Mouse (Mus musculus) embryonic facial prominence, embryonic 13.5 days (tissue): Measurements from ENCODE around the gene Gtf2a2. TPM values are rescaled to one million over a fixed set of nuclear protein-coding genes. Genes with fewer than 3 reads are reported as not detected.

Experiments used
- ATAC-seq: fragments of 200-750 bp; cut with Nextera tagmentation; 2 replicates; pipeline ENCODE4 v1.8.0; 2017; ENCODE audit warnings: low read depth; ENCODE audit not compliant: insufficient number of reproducible peaks, insufficient read depth, low FRiP score, low TSS enrichment
- H3K27ac ChIP-seq: fragments of 300-500 bp; sonication (generic); 2 replicates; pipeline ENCODE4 v1.5.1; 2015; ENCODE audit warnings: moderate library complexity, mild to moderate bottlenecking, inconsistent platforms
- H3K27me3 ChIP-seq: fragments of 300-500 bp; sonication (generic); 2 replicates; pipeline ENCODE4 v1.6.1; 2015; ENCODE audit warnings: mild to moderate bottlenecking, inconsistent platforms
- H3K36me3 ChIP-seq: fragments of 300-500 bp; sonication (generic); 2 replicates; pipeline ENCODE4 v1.6.1; 2015; ENCODE audit warnings: mild to moderate bottlenecking, inconsistent platforms
- H3K4me1 ChIP-seq: fragments of 300-500 bp; sonication (generic); 2 replicates; pipeline ENCODE4 v1.6.1; 2015; ENCODE audit warnings: inconsistent platforms
- H3K4me2 ChIP-seq: fragments of 300-500 bp; sonication (generic); 2 replicates; pipeline ENCODE4 v1.6.1; 2015; ENCODE audit warnings: moderate library complexity, mild to moderate bottlenecking, inconsistent platforms
- H3K4me3 ChIP-seq: fragments of 300-500 bp; sonication (generic); 2 replicates; pipeline ENCODE4 v1.5.1; 2015; ENCODE audit warnings: mild to moderate bottlenecking, inconsistent platforms
- H3K9ac ChIP-seq: fragments of 300-500 bp; sonication (generic); 2 replicates; pipeline ENCODE4 v1.6.1; 2015; ENCODE audit warnings: mild to moderate bottlenecking, inconsistent platforms
- H3K9me3 ChIP-seq: fragments of 300-500 bp; sonication (generic); 2 replicates; pipeline ENCODE4 v1.6.1; 2016; ENCODE audit warnings: inconsistent platforms
- WGBS: fragments of 180-500 bp; shearing (Covaris S2); methylation state at CpG from one replicate; pipeline ENCODE4 v1.1.7; 2015; ENCODE audit warnings: mixed read lengths; 5-methylcytosine and 5-hydroxymethylcytosine counted together
- polyA plus RNA-seq: library from polyadenylated mRNA; unstranded; fragments of >200 nt; fragmentation: Nextera tagmentation; extraction: Ambion mirVana; gene quantifications from 2 replicates; pipeline ENCODE4 v1.2.1, GENCODE M21; 2015

The Gtf2a2 gene
- polyA plus RNA-seq, 1 experiment from 2014 or later: 205 TPM

- H3K9ac ChIP-seq: no peak overlapping the region
- H3K4me2 ChIP-seq: no peak overlapping the region
- H3K9me3 ChIP-seq: no peaks in the 10 kb centered on the region
- no peak overlapping the region for H3K4me3 ChIP-seq
- peaks cover 23% of the 10 kb centered on the region for H3K4me1 ChIP-seq
- peaks cover 59% of the 10 kb centered on the region for H3K36me3 ChIP-seq
- no peak for ATAC-seq
- H3K27ac ChIP-seq: no peak overlapping the region
- no peaks in the 10 kb centered on the region for H3K27me3 ChIP-seq
- WGBS: 92% methylated on average over 5 of the region's 5 CpGs
Observed at GRCm38 (mm10) chr9:69994547-69994946, 17.8 kb upstream of the Gtf2a2 start.

- Histone ChIP-seq H3K9ac (no peak overlapping the region), H3K4me2 (no peak overlapping the region), H3K36me3 (peaks cover 91% of the 10 kb centered on the region), H3K4me1 (no peaks in the 10 kb centered on the region), H3K9me3 (no peaks in the 10 kb centered on the region), H3K4me3 (no peak overlapping the region), H3K27me3 (no peaks in the 10 kb centered on the region), H3K27ac (no peak overlapping the region)
- WGBS: 74% methylated on average over 1 of the region's 1 CpGs
- ATAC-seq: no peak
Observed at GRCm38 (mm10) chr9:69999318-69999717, 13.0 kb upstream of the Gtf2a2 start.

DNA sequence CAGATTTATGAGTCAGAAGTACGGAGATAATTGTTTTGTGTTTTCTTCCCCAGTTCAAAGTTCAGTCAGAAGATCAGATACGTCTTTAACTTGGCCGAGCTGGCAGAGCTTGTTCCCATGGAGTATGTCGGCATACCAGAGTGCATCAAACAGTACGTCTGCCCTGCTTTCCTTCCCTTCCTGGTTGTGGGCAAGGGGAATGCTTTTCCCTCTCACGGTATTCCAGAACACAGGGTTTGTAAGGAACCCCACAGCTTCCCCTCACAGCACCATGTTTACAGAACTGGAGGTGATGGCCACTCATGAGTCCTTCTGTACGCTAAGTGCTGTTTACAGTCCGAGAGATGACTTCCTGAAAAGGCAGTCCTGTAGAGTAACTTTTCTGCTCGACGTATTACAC, 8.8 kb upstream of the Gtf2a2 start:
- Histone ChIP-seq H3K4me1 (no peaks in the 10 kb centered on the region), H3K27me3 (no peaks in the 10 kb centered on the region), H3K4me2 (no peak overlapping the region), H3K9ac (no peak overlapping the region), H3K4me3 (no peak overlapping the region), H3K27ac (no peak overlapping the region), H3K9me3 (no peaks in the 10 kb centered on the region), H3K36me3 (peaks cover 86% of the 10 kb centered on the region)
- 78% methylated on average over 10 of the region's 10 CpGs for WGBS
- no peak for ATAC-seq

DNA sequence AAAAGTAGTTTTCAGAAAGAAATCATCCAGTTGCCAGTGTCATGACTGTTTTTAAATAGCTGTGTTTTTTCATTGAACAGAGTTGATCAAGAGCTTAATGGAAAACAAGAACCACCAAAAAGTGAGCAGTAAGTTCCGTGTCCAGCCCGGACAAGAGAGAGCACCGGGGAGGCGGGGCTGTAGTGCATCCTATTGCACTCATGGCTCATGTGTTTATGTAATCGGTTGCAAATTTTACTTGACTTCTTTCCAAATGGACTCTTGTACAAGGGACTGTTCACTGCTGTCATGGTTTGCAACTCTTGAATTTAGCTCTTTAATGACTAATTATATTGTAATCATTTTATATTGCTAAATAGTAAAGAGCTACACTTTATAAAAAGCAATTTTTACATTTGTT, 5.4 kb upstream of the Gtf2a2 start:
- Histone ChIP-seq H3K4me2 (no peak overlapping the region), H3K9ac (no peak overlapping the region), H3K4me3 (no peak overlapping the region), H3K27ac (no peak overlapping the region), H3K27me3 (no peaks in the 10 kb centered on the region), H3K9me3 (no peaks in the 10 kb centered on the region), H3K36me3 (peaks cover 72% of the 10 kb centered on the region), H3K4me1 (no peaks in the 10 kb centered on the region)
- 90% methylated on average over 5 of the region's 5 CpGs for WGBS
- ATAC-seq: no peak

- Histone ChIP-seq H3K9me3 (no peaks in the 10 kb centered on the region), H3K36me3 (peaks cover 65% of the 10 kb centered on the region), H3K4me1 (no peaks in the 10 kb centered on the region), H3K4me2 (no peak overlapping the region), H3K9ac (no peak overlapping the region), H3K27ac (no peak overlapping the region), H3K27me3 (no peaks in the 10 kb centered on the region), H3K4me3 (no peak overlapping the region)
- ATAC-seq: no peak
- 88% methylated on average over 14 of the region's 14 CpGs for WGBS
Observed at GRCm38 (mm10) chr9:70007506-70008248, 4.7 kb upstream of the Gtf2a2 start.

DNA sequence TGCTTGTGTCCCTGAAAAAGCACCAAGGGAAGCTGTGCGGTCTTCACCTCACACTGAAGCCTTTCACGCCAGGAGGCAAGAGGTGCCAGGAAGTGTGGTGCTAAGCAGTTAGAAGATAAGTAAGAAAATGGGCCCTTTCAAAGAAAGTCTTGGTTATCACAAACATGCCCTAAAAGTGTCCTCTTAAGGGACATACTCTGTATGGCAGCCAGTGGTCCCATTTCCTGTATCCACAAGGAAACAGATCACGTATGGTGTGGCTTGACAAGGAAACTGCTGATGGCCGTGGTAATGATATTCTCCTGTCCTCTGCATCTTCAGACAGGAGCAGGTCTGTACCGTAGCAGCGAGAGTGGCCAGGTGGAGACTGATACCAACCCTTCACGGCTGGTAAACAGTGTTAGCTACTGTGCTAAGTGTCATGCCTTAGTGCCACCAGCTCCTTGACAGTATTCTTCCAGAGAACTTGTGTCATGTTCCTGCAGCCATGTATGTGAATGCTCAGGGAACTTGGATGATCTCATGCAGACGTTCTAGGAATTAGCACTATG, 2.5 kb upstream of the Gtf2a2 start:
- no peak for ATAC-seq
- no peaks in the 10 kb centered on the region for H3K9me3 ChIP-seq
- peaks cover 47% of the 10 kb centered on the region for H3K36me3 ChIP-seq

DNA sequence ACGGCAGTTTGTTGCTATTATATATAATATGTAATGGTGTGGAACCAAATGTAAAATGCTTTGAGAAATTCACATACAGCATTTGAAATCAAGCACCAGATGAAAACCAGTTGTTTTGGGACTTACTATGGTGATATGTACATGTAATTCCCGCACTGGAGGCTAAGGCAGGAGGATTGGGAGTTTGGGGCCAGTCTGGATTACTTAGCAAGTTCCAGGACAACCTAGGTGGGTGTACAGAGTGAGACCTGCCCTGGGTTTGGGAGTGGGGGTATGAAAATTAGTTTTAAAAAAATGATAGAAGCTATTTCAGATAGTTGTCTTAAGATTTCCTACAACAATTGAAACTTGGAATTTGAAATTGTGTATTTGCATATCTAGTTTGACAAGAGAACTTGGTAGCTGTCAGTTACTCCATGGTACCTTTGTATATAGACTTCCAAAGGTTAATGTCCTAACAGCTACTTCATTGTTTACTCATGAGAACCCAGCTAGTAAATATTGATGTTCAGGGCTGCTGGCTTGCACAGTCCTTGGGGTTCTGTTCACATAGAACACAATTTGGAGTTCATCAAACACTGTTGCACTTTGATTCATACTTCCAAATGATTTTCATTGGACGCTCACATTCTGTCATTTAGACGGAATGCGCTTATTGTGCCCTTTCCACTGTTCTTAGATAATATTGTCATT, 1.4 kb upstream of the Gtf2a2 start:
- 92% methylated on average over 5 of the region's 5 CpGs for WGBS
- no peak for ATAC-seq
- no peak overlapping the region for H3K9ac ChIP-seq

More for the DNA sequence above, 2.5 kb upstream of the Gtf2a2 start:
- H3K27me3 ChIP-seq: no peaks in the 10 kb centered on the region
- 87% methylated on average over 8 of the region's 8 CpGs for WGBS
- H3K4me1 ChIP-seq: peaks cover 9% of the 10 kb centered on the region
- H3K27ac ChIP-seq: no peak overlapping the region
- H3K4me3 ChIP-seq: no peak overlapping the region
- H3K4me2 ChIP-seq: no peak overlapping the region
- H3K9ac ChIP-seq: no peak overlapping the region

DNA sequence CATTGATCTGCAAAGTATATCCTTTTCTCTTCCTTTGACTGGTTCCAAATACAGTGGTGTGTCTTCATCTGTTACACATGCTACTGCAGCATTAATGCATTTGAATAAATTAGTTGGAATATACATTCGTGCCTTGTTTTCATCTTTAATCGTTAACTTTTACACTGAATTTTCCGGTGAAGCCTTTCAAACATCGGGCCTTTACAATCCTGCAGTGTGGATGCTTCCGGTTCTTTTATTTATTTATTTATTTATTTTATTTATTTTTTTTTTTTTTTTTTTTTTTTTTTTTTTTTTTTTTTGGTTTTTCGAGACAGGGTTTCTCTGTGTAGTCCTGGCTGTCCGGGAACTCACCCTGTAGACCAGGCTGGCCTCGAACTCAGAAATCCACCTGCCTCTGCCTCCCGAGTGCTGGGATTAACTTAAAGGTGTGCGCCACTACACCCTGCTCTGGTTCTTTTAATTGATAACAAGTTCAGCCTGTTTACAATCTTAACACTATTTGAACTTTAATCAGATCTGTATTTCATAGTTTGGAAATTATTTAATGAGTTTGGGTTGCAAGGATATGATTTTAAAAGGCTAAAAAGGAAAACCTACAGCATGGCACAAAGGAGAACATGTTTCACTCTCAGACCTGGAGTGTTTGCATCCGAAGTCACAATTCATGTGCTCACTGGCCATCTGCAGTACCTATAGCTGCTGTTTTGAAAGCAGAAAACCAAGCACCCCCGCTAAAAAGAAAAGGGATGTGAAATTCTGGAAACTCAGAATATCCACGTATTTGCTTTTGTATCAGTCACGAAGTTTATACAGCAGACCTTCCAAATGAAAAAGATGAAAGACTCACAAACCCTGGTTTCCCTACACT, 578 bp upstream of the Gtf2a2 start:
- H3K9ac ChIP-seq: peak overlapping the region; percentile 95
- peak overlapping the region; percentile 84 for H3K4me3 ChIP-seq
- H3K4me2 ChIP-seq: peak overlapping the region; percentile 72
- peaks cover 9% of the 10 kb centered on the region for H3K4me1 ChIP-seq
- H3K9me3 ChIP-seq: no peaks in the 10 kb centered on the region
- 60% methylated on average over 14 of the region's 14 CpGs for WGBS
- H3K27me3 ChIP-seq: no peaks in the 10 kb centered on the region
- peaks cover 35% of the 10 kb centered on the region for H3K36me3 ChIP-seq
- peak; percentile 43; the same call in 1 of the 2 replicates for ATAC-seq
- H3K27ac ChIP-seq: peak overlapping the region; percentile 94

More for the DNA sequence above, 1.4 kb upstream of the Gtf2a2 start:
- H3K4me1 ChIP-seq: peaks cover 9% of the 10 kb centered on the region
- H3K4me3 ChIP-seq: no peak overlapping the region
- H3K27me3 ChIP-seq: no peaks in the 10 kb centered on the region
- H3K9me3 ChIP-seq: no peaks in the 10 kb centered on the region
- peaks cover 40% of the 10 kb centered on the region for H3K36me3 ChIP-seq
- no peak overlapping the region for H3K4me2 ChIP-seq
- no peak overlapping the region for H3K27ac ChIP-seq

GRCm38 (mm10) chr9:70015632-70016031, 3.3 kb downstream of the Gtf2a2 start:
- peaks cover 9% of the 10 kb centered on the region for H3K4me1 ChIP-seq
- no peak overlapping the region for H3K4me3 ChIP-seq
- H3K9ac ChIP-seq: no peak overlapping the region
- H3K27ac ChIP-seq: no peak overlapping the region
- H3K36me3 ChIP-seq: peaks cover 18% of the 10 kb centered on the region
- H3K9me3 ChIP-seq: no peaks in the 10 kb centered on the region
- no peak overlapping the region for H3K4me2 ChIP-seq
- no peak for ATAC-seq
- 96% methylated on average over 2 of the region's 2 CpGs for WGBS
- no peaks in the 10 kb centered on the region for H3K27me3 ChIP-seq

DNA sequence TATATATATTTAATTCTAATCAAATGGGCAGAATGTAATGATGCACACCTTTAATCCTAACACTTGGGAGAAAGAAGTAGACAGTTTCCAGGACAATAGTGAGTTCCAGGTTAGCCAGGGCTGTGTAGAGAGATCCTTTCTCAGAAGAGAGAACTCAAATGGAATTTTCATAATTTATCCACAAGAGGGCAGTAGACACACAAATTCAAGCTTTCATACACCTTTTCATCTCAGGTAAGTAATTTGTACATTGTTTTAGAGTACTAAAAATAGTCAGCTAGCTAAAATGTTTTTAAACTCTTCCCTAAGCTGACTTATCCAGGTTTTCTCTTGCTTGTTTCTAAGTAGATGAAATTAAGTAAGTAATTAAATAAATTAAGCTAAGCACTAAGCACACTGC, 6.5 kb downstream of the Gtf2a2 start:
- Histone ChIP-seq H3K4me1 (peaks cover under 1% of the 10 kb centered on the region), H3K27me3 (no peaks in the 10 kb centered on the region), H3K4me2 (no peak overlapping the region), H3K9ac (no peak overlapping the region), H3K36me3 (peaks cover 25% of the 10 kb centered on the region), H3K4me3 (no peak overlapping the region), H3K27ac (no peak overlapping the region), H3K9me3 (no peaks in the 10 kb centered on the region)
- no peak for ATAC-seq

GRCm38 (mm10) chr9:70021610-70022009, 9.3 kb downstream of the Gtf2a2 start:
- no peak overlapping the region for H3K4me2 ChIP-seq
- no peaks in the 10 kb centered on the region for H3K9me3 ChIP-seq
- 71% methylated on average over 1 of the region's 1 CpGs for WGBS
- no peak overlapping the region for H3K4me3 ChIP-seq
- no peak overlapping the region for H3K27ac ChIP-seq
- H3K9ac ChIP-seq: no peak overlapping the region
- peaks cover 25% of the 10 kb centered on the region for H3K36me3 ChIP-seq
- ATAC-seq: no peak
- H3K27me3 ChIP-seq: no peaks in the 10 kb centered on the region
- H3K4me1 ChIP-seq: no peaks in the 10 kb centered on the region
